Mouse (Mus musculus) CH12.LX (cell line): ENCODE measurements at regions not wholly inside any gene's neighbourhood (a gene's known extent, or its start where the extent isn't known, plus 50 kb on each side); places are given as distances from the start of the nearest gene placed in this dataset.

Source experiments
- DNase-seq: peaks from one replicate; pipeline ENCODE4 v3.0.0-alpha.2; 2013; ENCODE audit errors: extremely low read depth
- H3K27ac ChIP-seq: 2 replicates; pipeline ENCODE4 v1.5.1; 2012; ENCODE audit warnings: low read depth, mild to moderate bottlenecking, control low read depth, moderate library complexity; ENCODE audit not compliant: insufficient read depth
- H3K27me3 ChIP-seq: replicated peaks from 2 replicates; pipeline ENCODE3; 2012; ENCODE audit warnings: inconsistent platforms
- H3K36me3 ChIP-seq, 2 experiments: replicated peaks in 1 of 2; 2 replicates each; pipeline versions ENCODE3 to v1.6.1; 2012; ENCODE audit warnings: inconsistent platforms in 1 of 2, low read length in 1 of 2, mild to moderate bottlenecking in 1 of 2, mixed read lengths in 1 of 2, moderate library complexity in 1 of 2; ENCODE audit not compliant: control insufficient read depth in 1 of 2, insufficient read depth in 1 of 2
- H3K4me1 ChIP-seq, 2 experiments: 2 replicates each; pipeline ENCODE4 v1.6.1; 2012; ENCODE audit warnings: inconsistent platforms in 1 of 2, moderate library complexity in 1 of 2; ENCODE audit not compliant: insufficient read depth in 2 of 2, control insufficient read depth in 1 of 2
- H3K4me2 ChIP-seq: 2 replicates; pipeline ENCODE4 v1.6.1; 2012; ENCODE audit warnings: low read depth, mild to moderate bottlenecking, control low read depth; ENCODE audit not compliant: poor library complexity, insufficient read depth, severe bottlenecking
- H3K4me3 ChIP-seq, 3 experiments: fragments of 150-350 bp in 1 of 3; sonication (generic) in 1 of 3; replicated peaks in 1 of 3; 2 replicates each; pipeline versions ENCODE3 to v1.5.1; 2011 to 2012; ENCODE audit warnings: low read depth in 2 of 3, low read length in 2 of 3, mild to moderate bottlenecking in 2 of 3, moderate library complexity in 2 of 3, control low read depth in 1 of 3, improper control_type of control experiment in 1 of 3, inconsistent platforms in 1 of 3, mixed read lengths in 1 of 3; ENCODE audit not compliant: poor library complexity in 1 of 3
- H3K79me2 ChIP-seq: replicated peaks from 2 replicates; pipeline ENCODE4 v1.6.1; 2012; ENCODE audit warnings: mild to moderate bottlenecking, moderate library complexity; ENCODE audit not compliant: control insufficient read depth, poor library complexity, insufficient read depth, severe bottlenecking; ENCODE audit errors: extremely low read depth
- H3K9ac ChIP-seq: 2 replicates; pipeline ENCODE4 v1.6.1; 2012; ENCODE audit warnings: low read depth, mild to moderate bottlenecking, control low read depth, moderate library complexity; ENCODE audit not compliant: insufficient read depth
- H3K9me3 ChIP-seq: replicated peaks from 2 replicates; pipeline ENCODE3; 2012; ENCODE audit warnings: low read length, inconsistent platforms, mixed read lengths
- CTCF ChIP-seq, 2 experiments: IDR thresholded peaks in 1 of 2; conservative IDR thresholded peaks in 1 of 2; 2 replicates each; pipeline ENCODE4 v1.5.1; 2011 to 2012; ENCODE audit warnings: low read depth in 2 of 2, low read length in 2 of 2, improper control_type of control experiment in 1 of 2, inconsistent platforms in 1 of 2, mild to moderate bottlenecking in 1 of 2, moderate library complexity in 1 of 2
- ELF1 ChIP-seq: IDR thresholded peaks from 2 replicates; pipeline ENCODE4 v1.6.1; 2014; ENCODE audit warnings: low read depth, mild to moderate bottlenecking, inconsistent platforms, low read length, improper control_type of control experiment
- EP300 ChIP-seq: IDR thresholded peaks from 2 replicates; pipeline ENCODE4 v1.6.1; 2011; ENCODE audit warnings: low read length, improper control_type of control experiment
- GABPA ChIP-seq: IDR thresholded peaks from 2 replicates; pipeline ENCODE4 v1.6.1; 2012; ENCODE audit warnings: low read depth, low read length, improper control_type of control experiment, inconsistent platforms; ENCODE audit not compliant: insufficient replicate concordance
- HCFC1 ChIP-seq: IDR thresholded peaks from 2 replicates; pipeline ENCODE4 v1.6.1; 2012; ENCODE audit warnings: low read depth, mild to moderate bottlenecking, inconsistent platforms, low read length, improper control_type of control experiment
- IRF4 ChIP-seq: IDR thresholded peaks from 2 replicates; pipeline ENCODE4 v1.6.1; 2014; ENCODE audit warnings: low read depth, mild to moderate bottlenecking, inconsistent platforms, low read length, improper control_type of control experiment
- JUND ChIP-seq: conservative IDR thresholded peaks from 2 replicates; pipeline ENCODE4 v1.6.1; 2011; ENCODE audit warnings: low read depth, low read length, improper control_type of control experiment
- KAT2A ChIP-seq: IDR thresholded peaks from 2 replicates; pipeline ENCODE4 v1.6.1; 2012; ENCODE audit warnings: low read length, improper control_type of control experiment, inconsistent platforms; ENCODE audit not compliant: insufficient replicate concordance
- MAFK ChIP-seq: IDR thresholded peaks from 2 replicates; pipeline ENCODE4 v1.6.1; 2011; ENCODE audit warnings: low read length, improper control_type of control experiment; ENCODE audit not compliant: insufficient replicate concordance
- MAX ChIP-seq: IDR thresholded peaks from 2 replicates; pipeline ENCODE4 v1.6.1; 2011; ENCODE audit warnings: low read length, improper control_type of control experiment
- MEF2A ChIP-seq: IDR thresholded peaks from 2 replicates; pipeline ENCODE4 v1.6.1; 2014; ENCODE audit warnings: low read depth, mild to moderate bottlenecking, inconsistent platforms, low read length, improper control_type of control experiment, borderline replicate concordance
- MYC ChIP-seq: IDR thresholded peaks from 2 replicates; pipeline ENCODE4 v1.6.1; 2011; ENCODE audit warnings: low read depth, mild to moderate bottlenecking, improper control_type of control experiment, low read length
- NRF1 ChIP-seq: IDR thresholded peaks from 2 replicates; pipeline ENCODE4 v1.6.1; 2014; ENCODE audit warnings: low read depth, mild to moderate bottlenecking, inconsistent platforms, low read length, improper control_type of control experiment, moderate library complexity
- PAX5 ChIP-seq: IDR thresholded peaks from 2 replicates; pipeline ENCODE4 v1.6.1; 2012; ENCODE audit warnings: low read length, inconsistent platforms, mixed read lengths
- POLR2A ChIP-seq: IDR thresholded peaks from 2 replicates; pipeline ENCODE4 v1.6.1; 2011; ENCODE audit warnings: low read depth, mild to moderate bottlenecking, improper control_type of control experiment, low read length
- POLR2AphosphoS2 ChIP-seq: IDR thresholded peaks from 2 replicates; pipeline ENCODE4 v1.6.1; 2011; ENCODE audit warnings: low read depth, low read length, improper control_type of control experiment
- RCOR1 ChIP-seq: conservative IDR thresholded peaks from 2 replicates; pipeline ENCODE4 v1.6.1; 2012; ENCODE audit warnings: low read depth, mild to moderate bottlenecking, inconsistent platforms, low read length, improper control_type of control experiment
- SIN3A ChIP-seq: IDR thresholded peaks from 2 replicates; pipeline ENCODE4 v1.6.1; 2012; ENCODE audit warnings: low read length, improper control_type of control experiment, inconsistent platforms
- SMC3 ChIP-seq: IDR thresholded peaks from 2 replicates; pipeline ENCODE4 v1.6.1; 2011; ENCODE audit warnings: low read depth, low read length, improper control_type of control experiment
- TBP ChIP-seq: conservative IDR thresholded peaks from 2 replicates; pipeline ENCODE4 v1.6.1; 2011; ENCODE audit warnings: low read depth, low read length, improper control_type of control experiment
- TCF12 ChIP-seq: IDR thresholded peaks from 2 replicates; pipeline ENCODE4 v1.6.1; 2014; ENCODE audit warnings: low read depth, mild to moderate bottlenecking, inconsistent platforms, low read length, improper control_type of control experiment
- USF2 ChIP-seq: conservative IDR thresholded peaks from 2 replicates; pipeline ENCODE4 v1.6.1; 2011; ENCODE audit warnings: low read depth, low read length, improper control_type of control experiment
- ZC3H11A ChIP-seq: IDR thresholded peaks from 2 replicates; pipeline ENCODE4 v1.6.1; 2012; ENCODE audit warnings: low read depth, mild to moderate bottlenecking, inconsistent platforms, low read length, improper control_type of control experiment
- ZKSCAN1 ChIP-seq: IDR thresholded peaks from 2 replicates; pipeline ENCODE4 v1.6.1; 2012; ENCODE audit warnings: low read depth, inconsistent platforms, low read length, improper control_type of control experiment, borderline replicate concordance
- ZMIZ1 ChIP-seq: IDR thresholded peaks from 2 replicates; pipeline ENCODE4 v1.6.1; 2012; ENCODE audit warnings: low read depth, mild to moderate bottlenecking, inconsistent platforms, low read length, improper control_type of control experiment
- ZNF384 ChIP-seq: IDR thresholded peaks from 2 replicates; pipeline ENCODE4 v1.6.1; 2012; ENCODE audit warnings: low read depth, low read length, improper control_type of control experiment, inconsistent platforms
- dilution Hi-C: fragments of 300-500 bp; cut with MboI; formaldehyde crosslinking; loops from 2 replicates; pipeline ENCODE4 v1.14.3; 2020; ENCODE audit warnings: low sequenced_read_pairs; ENCODE audit not compliant: extremely low pct_unique_long_range_greater_than_20kb, extremely low pct_ligation_motif_present
- in situ Hi-C: fragments of 300-500 bp; cut with MboI; formaldehyde crosslinking; loops from 3 replicates; pipeline ENCODE4 v1.14.3; 2019; ENCODE audit warnings: low sequenced_read_pairs, low pct_ligation_motif_present, low pct_unique_long_range_greater_than_20kb, mixed read lengths

- Histone ChIP-seq H3K27ac (no peak overlapping the region), H3K9me3 (peaks cover 3% of the 10 kb centered on the region), H3K27me3 (no peaks in the 10 kb centered on the region), H3K9ac (no peak overlapping the region), H3K4me2 (no peak overlapping the region), H3K36me3 (no peaks in the 10 kb centered on the region), H3K4me1 (no peaks in the 10 kb centered on the region), H3K79me2 (no peaks in the 10 kb centered on the region), H3K4me3 (no peak overlapping the region)
- TF ChIP-seq MEF2A (no peak), TBP (no peak), MAFK (no peak), KAT2A (no peak), TCF12 (no peak), POLR2A (no peak), ZC3H11A (no peak), SMC3 (no peak), NRF1 (no peak), POLR2AphosphoS2 (no peak), SIN3A (no peak), ZNF384 (no peak), RCOR1 (no peak), USF2 (no peak), HCFC1 (no peak), MYC (no peak)
- DNase-seq, result no peak
- dilution Hi-C loops (no loop called here), in situ Hi-C loops (no loop called here)
Measured at GRCm38 (mm10) chr16:24318723-24319437, 74.4 kb upstream of the Lpp start.

- Histone ChIP-seq H3K79me2 (no peaks in the 10 kb centered on the region), H3K4me1 (no peaks in the 10 kb centered on the region), H3K9ac (no peak overlapping the region), H3K4me2 (no peak overlapping the region), H3K36me3 (no peaks in the 10 kb centered on the region), H3K4me3 (no peak overlapping the region), H3K27ac (no peak overlapping the region), H3K27me3 (peaks cover 7% of the 10 kb centered on the region), H3K9me3 (peaks cover 3% of the 10 kb centered on the region)
- in situ Hi-C loops, result no loop called here
- no peak for TF ChIP-seq HCFC1
- TF ChIP-seq JUND, result no peak
- TF ChIP-seq ZKSCAN1, result no peak
- TF ChIP-seq PAX5, result no peak
- TF ChIP-seq ZMIZ1, result no peak
- TF ChIP-seq SIN3A, result no peak
- TF ChIP-seq IRF4, result no peak
- no peak for TF ChIP-seq USF2
- TF ChIP-seq POLR2A, result no peak
- no peak for TF ChIP-seq KAT2A
- TF ChIP-seq GABPA, result no peak
- no peak for TF ChIP-seq CTCF (conservative IDR thresholded peaks at IDR 0.05 in 1 of 2, IDR thresholded peaks at IDR 0.05 in 1 of 2; ENCODE audit: low read depth in 2 of 2, low read length in 2 of 2)
- TF ChIP-seq EP300, result no peak
- no peak for TF ChIP-seq RCOR1
- no peak for TF ChIP-seq MAX
- TF ChIP-seq ELF1, result no peak
- no peak for DNase-seq
- dilution Hi-C loops, result no loop called here
Measured at GRCm38 (mm10) chr16:24313544-24314326, 79.6 kb upstream of the Lpp start.
